Mouse (Mus musculus): Measurements from ENCODE around the gene Mettl16. TPM values are rescaled to one million over a fixed set of nuclear protein-coding genes. Genes with fewer than 3 reads are reported as not detected.

Mettl16 gene
- 51.6 and 54.7 TPM in 2 replicates for polyA plus RNA-seq (2014; fragmentation: Nextera tagmentation; extraction: Ambion mirVana)

- Histone ChIP-seq H3K4me1 (ENCODE audit: control insufficient read depth, insufficient read depth, low read length) (peaks cover 7% of the 10 kb centered on the region), H3K4me2 (ENCODE audit: low read depth, severe bottlenecking) (peak within 1 kb of the TSS; percentile 62), H3K9me3 (ENCODE audit: control insufficient read depth, low read length) (no peaks in the 10 kb centered on the region), H3K27ac (replicated peaks; ENCODE audit: low read depth, low read length) (peak within 1 kb of the TSS; percentile 87), H3K27me3 (ENCODE audit: control insufficient read depth, insufficient read depth, low read length) (no peaks in the 10 kb centered on the region), H3K36me3 (ENCODE audit: control insufficient read depth, insufficient read depth, low read length) (peaks cover 4% of the 10 kb centered on the region; the same call in 1 of the 2 replicates), H3K9ac (ENCODE audit: low read length) (peak within 1 kb of the TSS; percentile 78), H3K4me3 (ENCODE audit: low read depth, low read length) (peak within 1 kb of the TSS; percentile 89)
- ATAC-seq (ENCODE audit: insufficient number of reproducible peaks, low FRiP score, low TSS enrichment, low read depth) (peak; percentile 91), DNase-seq (ENCODE audit: low spot score) (peak; percentile 95)
- under 1% methylated on average over 43 of the region's 43 CpGs for WGBS
Measured at GRCm38 (mm10) chr11:74770595-74771207, at the start of gene Mettl16. Mettl16 (plus strand) TSS chr11:74770830.

GRCm38 (mm10) chr11:74721141-74721540, 49.5 kb upstream of the Mettl16 start:
- Histone ChIP-seq H3K9ac (ENCODE audit: low read length) (no peak overlapping the region), H3K4me2 (ENCODE audit: low read depth, severe bottlenecking) (no peak overlapping the region), H3K4me3 (ENCODE audit: low read depth, low read length) (no peak overlapping the region), H3K9me3 (ENCODE audit: control insufficient read depth, low read length) (no peaks in the 10 kb centered on the region), H3K4me1 (ENCODE audit: control insufficient read depth, insufficient read depth, low read length) (peaks cover 8% of the 10 kb centered on the region), H3K36me3 (ENCODE audit: control insufficient read depth, insufficient read depth, low read length) (no peaks in the 10 kb centered on the region), H3K27ac (replicated peaks; ENCODE audit: low read depth, low read length) (no peak overlapping the region), H3K27me3 (ENCODE audit: control insufficient read depth, insufficient read depth, low read length) (no peaks in the 10 kb centered on the region)
- 84% methylated on average over 2 of the region's 2 CpGs for WGBS
- ATAC-seq (ENCODE audit: insufficient number of reproducible peaks, low FRiP score, low TSS enrichment, low read depth) (no peak), DNase-seq (ENCODE audit: low spot score) (no peak)

- peak overlapping the region; percentile 40; the same call in 1 of the 2 replicates for H3K4me2 ChIP-seq (ENCODE audit: low read depth, severe bottlenecking)
- H3K4me1 ChIP-seq (ENCODE audit: control insufficient read depth, insufficient read depth, low read length), result peaks cover 8% of the 10 kb centered on the region
- H3K9ac ChIP-seq (ENCODE audit: low read length), result no peak overlapping the region
- no peaks in the 10 kb centered on the region for H3K27me3 ChIP-seq (ENCODE audit: control insufficient read depth, insufficient read depth, low read length)
- H3K36me3 ChIP-seq (ENCODE audit: control insufficient read depth, insufficient read depth, low read length), result no peaks in the 10 kb centered on the region
- ATAC-seq (ENCODE audit: insufficient number of reproducible peaks, low FRiP score, low TSS enrichment, low read depth) (no peak), DNase-seq (ENCODE audit: low spot score) (no peak)
- 70% methylated on average over 3 of the region's 3 CpGs for WGBS
- H3K4me3 ChIP-seq (ENCODE audit: low read depth, low read length), result no peak overlapping the region
- no peak overlapping the region for H3K27ac ChIP-seq (replicated peaks; ENCODE audit: low read depth, low read length)
- H3K9me3 ChIP-seq (ENCODE audit: control insufficient read depth, low read length), result no peaks in the 10 kb centered on the region
Measured at GRCm38 (mm10) chr11:74721971-74722370, 48.7 kb upstream of the Mettl16 start.

GRCm38 (mm10) chr11:74723357-74724234, 47.0 kb upstream of the Mettl16 start:
- no peaks in the 10 kb centered on the region for H3K36me3 ChIP-seq (ENCODE audit: control insufficient read depth, insufficient read depth, low read length)
- peak overlapping the region; percentile 97 for H3K9ac ChIP-seq (ENCODE audit: low read length)
- H3K27ac ChIP-seq (replicated peaks; ENCODE audit: low read depth, low read length), result peak overlapping the region; percentile 96
- H3K4me3 ChIP-seq (ENCODE audit: low read depth, low read length), result peak overlapping the region; percentile 99
- DNase-seq (ENCODE audit: low spot score) (peak; percentile 86), ATAC-seq (ENCODE audit: insufficient number of reproducible peaks, low FRiP score, low TSS enrichment, low read depth) (peak; percentile 78)
- no peaks in the 10 kb centered on the region for H3K27me3 ChIP-seq (ENCODE audit: control insufficient read depth, insufficient read depth, low read length)
- H3K4me1 ChIP-seq (ENCODE audit: control insufficient read depth, insufficient read depth, low read length), result peaks cover 8% of the 10 kb centered on the region
- peak overlapping the region; percentile 66 for H3K4me2 ChIP-seq (ENCODE audit: low read depth, severe bottlenecking)
- no peaks in the 10 kb centered on the region for H3K9me3 ChIP-seq (ENCODE audit: control insufficient read depth, low read length)
- WGBS, result 0% methylated on average over 49 of the region's 75 CpGs

GRCm38 (mm10) chr11:74724235-74724791, 46.3 kb upstream of the Mettl16 start, which contains the start of gene Pafah1b1:
Pafah1b1 (minus strand) TSS chr11:74724670.
- Histone ChIP-seq H3K27me3 (ENCODE audit: control insufficient read depth, insufficient read depth, low read length) (no peaks in the 10 kb centered on the region), H3K27ac (replicated peaks; ENCODE audit: low read depth, low read length) (peak within 1 kb of the TSS; percentile 96), H3K9ac (ENCODE audit: low read length) (peak within 1 kb of the TSS; percentile 97), H3K9me3 (ENCODE audit: control insufficient read depth, low read length) (no peaks in the 10 kb centered on the region), H3K4me2 (ENCODE audit: low read depth, severe bottlenecking) (peak within 1 kb of the TSS; percentile 66; the same call in 1 of the 2 replicates), H3K4me3 (ENCODE audit: low read depth, low read length) (peak within 1 kb of the TSS; percentile 99), H3K36me3 (ENCODE audit: control insufficient read depth, insufficient read depth, low read length) (no peaks in the 10 kb centered on the region), H3K4me1 (ENCODE audit: control insufficient read depth, insufficient read depth, low read length) (peaks cover 8% of the 10 kb centered on the region)
- DNase-seq (ENCODE audit: low spot score) (peak; percentile 97), ATAC-seq (ENCODE audit: insufficient number of reproducible peaks, low FRiP score, low TSS enrichment, low read depth) (peak; percentile 98)
- under 1% methylated on average over 49 of the region's 56 CpGs for WGBS

- Histone ChIP-seq H3K4me2 (ENCODE audit: low read depth, severe bottlenecking) (no peak overlapping the region), H3K9ac (ENCODE audit: low read length) (no peak overlapping the region)
- 71% methylated on average over 5 of the region's 5 CpGs for WGBS
Measured at GRCm38 (mm10) chr11:74725181-74725580, 45.4 kb upstream of the Mettl16 start.

GRCm38 (mm10) chr11:74734917-74735316, 35.7 kb upstream of the Mettl16 start:
- Histone ChIP-seq H3K4me2 (ENCODE audit: low read depth, severe bottlenecking) (no peak overlapping the region), H3K9me3 (ENCODE audit: control insufficient read depth, low read length) (no peaks in the 10 kb centered on the region), H3K36me3 (ENCODE audit: control insufficient read depth, insufficient read depth, low read length) (no peaks in the 10 kb centered on the region), H3K27me3 (ENCODE audit: control insufficient read depth, insufficient read depth, low read length) (no peaks in the 10 kb centered on the region), H3K4me3 (ENCODE audit: low read depth, low read length) (no peak overlapping the region), H3K9ac (ENCODE audit: low read length) (no peak overlapping the region), H3K27ac (replicated peaks; ENCODE audit: low read depth, low read length) (no peak overlapping the region), H3K4me1 (ENCODE audit: control insufficient read depth, insufficient read depth, low read length) (no peaks in the 10 kb centered on the region)
- DNase-seq (ENCODE audit: low spot score), result no peak
- no peak for ATAC-seq (ENCODE audit: insufficient number of reproducible peaks, low FRiP score, low TSS enrichment, low read depth)
- 31% methylated on average over 7 of the region's 7 CpGs for WGBS

More at GRCm38 (mm10) chr11:74725181-74725580, 45.4 kb upstream of the Mettl16 start:
- Histone ChIP-seq H3K36me3 (ENCODE audit: control insufficient read depth, insufficient read depth, low read length) (no peaks in the 10 kb centered on the region), H3K9me3 (ENCODE audit: control insufficient read depth, low read length) (no peaks in the 10 kb centered on the region), H3K27me3 (ENCODE audit: control insufficient read depth, insufficient read depth, low read length) (no peaks in the 10 kb centered on the region), H3K27ac (replicated peaks; ENCODE audit: low read depth, low read length) (no peak overlapping the region), H3K4me3 (ENCODE audit: low read depth, low read length) (no peak overlapping the region), H3K4me1 (ENCODE audit: control insufficient read depth, insufficient read depth, low read length) (peaks cover 8% of the 10 kb centered on the region)
- DNase-seq (ENCODE audit: low spot score), result no peak
- ATAC-seq (ENCODE audit: insufficient number of reproducible peaks, low FRiP score, low TSS enrichment, low read depth), result no peak

- H3K27me3 ChIP-seq (ENCODE audit: control insufficient read depth, insufficient read depth, low read length), result no peaks in the 10 kb centered on the region
- no peak overlapping the region for H3K27ac ChIP-seq (replicated peaks; ENCODE audit: low read depth, low read length)
- H3K9ac ChIP-seq (ENCODE audit: low read length), result no peak overlapping the region
- no peak overlapping the region for H3K4me3 ChIP-seq (ENCODE audit: low read depth, low read length)
- DNase-seq (ENCODE audit: low spot score) (no peak), ATAC-seq (ENCODE audit: insufficient number of reproducible peaks, low FRiP score, low TSS enrichment, low read depth) (no peak)
- H3K9me3 ChIP-seq (ENCODE audit: control insufficient read depth, low read length), result no peaks in the 10 kb centered on the region
- 59% methylated on average over 3 of the region's 3 CpGs for WGBS
- no peak overlapping the region for H3K4me2 ChIP-seq (ENCODE audit: low read depth, severe bottlenecking)
- no peaks in the 10 kb centered on the region for H3K36me3 ChIP-seq (ENCODE audit: control insufficient read depth, insufficient read depth, low read length)
- H3K4me1 ChIP-seq (ENCODE audit: control insufficient read depth, insufficient read depth, low read length), result no peaks in the 10 kb centered on the region
Measured at GRCm38 (mm10) chr11:74737861-74738260, 32.8 kb upstream of the Mettl16 start.

All from limb, embryonic 11.5 days (tissue).